Mouse (Mus musculus): ENCODE measurements at regions not wholly inside any gene's neighbourhood (a gene's known extent, or its start where the extent isn't known, plus 50 kb on each side); places are given as distances from the start of the nearest gene placed in this dataset.
"Not testable (repeated sequence)": the region's sequence is repeated elsewhere in the genome, so short reads cannot be mapped to it uniquely, and the experiment has no call there.

- H3K27ac ChIP-seq (ENCODE audit: low read length): 0 out of 2 replicates have a peak overlapping the region, but pooled peaks have one; percentile 10
- ATAC-seq: peak; percentile 49; the same call in 1 of the 2 replicates
- not testable (repeated sequence) for H3K4me1 ChIP-seq (ENCODE audit: control insufficient read depth, insufficient read depth, low read length); H3K36me3 ChIP-seq (ENCODE audit: control insufficient read depth, insufficient read depth, low read length); H3K9me3 ChIP-seq (ENCODE audit: control insufficient read depth, low read length); H3K27me3 ChIP-seq (replicated peaks; ENCODE audit: control insufficient read depth, insufficient read depth, low read length)
- H3K9ac ChIP-seq (ENCODE audit: low read depth, low read length): peak overlapping the region; percentile 64
- H3K4me2 ChIP-seq (ENCODE audit: low read depth, low read length): peak overlapping the region; percentile 49
- 2% methylated on average over 11 of the region's 11 CpGs for WGBS
- H3K4me3 ChIP-seq (ENCODE audit: low read length): peak overlapping the region; percentile 52
Measured at GRCm38 (mm10) chr17:17005267-17005666, 58.6 kb upstream of the Zfp960 start.

All from intestine, embryonic 16.5 days (tissue).